Mouse (Mus musculus) megakaryocyte, embryonic 14.5 days (primary cell): ENCODE measurements around the gene Tcaf2.

Experiments used
- FLI1 ChIP-seq: IDR thresholded peaks from 2 replicates; pipeline ENCODE4 v1.6.1; 2012; ENCODE audit warnings: low read length, inconsistent platforms, mixed read lengths
- GATA1 ChIP-seq: IDR thresholded peaks from 3 replicates; pipeline ENCODE4 v1.6.1; 2012; ENCODE audit warnings: mixed read lengths, low read length, inconsistent platforms, borderline replicate concordance

- TF ChIP-seq GATA1 (no peak), FLI1 (no peak)
Measured at GRCm38 (mm10) chr6:42644912-42645549, at the start of gene Tcaf2.
